Mouse (Mus musculus) heart, postnatal 0 days (tissue): ENCODE results near the gene Fam240a. TPM values are rescaled to one million over a fixed set of nuclear protein-coding genes. Genes with fewer than 3 reads are reported as not detected.
A peak's percentile ranks its signal among the peaks of the same experiment; 100 is the strongest.

ENCODE experiments used
- ATAC-seq: fragments of 200-750 bp; cut with Nextera tagmentation; 2 replicates; pipeline ENCODE4 v1.8.0; 2017; ENCODE audit warnings: low read depth, moderate number of reproducible peaks, moderate library complexity; ENCODE audit not compliant: insufficient read depth
- DNase-seq: peaks from one replicate; pipeline ENCODE4 v3.0.0-alpha.2; 2016; ENCODE audit warnings: low spot score
- H3K27ac ChIP-seq: fragments of 300-500 bp; sonication (generic); 2 replicates; pipeline ENCODE4 v1.5.1; 2014; ENCODE audit warnings: low read depth, mild to moderate bottlenecking
- H3K27me3 ChIP-seq: fragments of 300-500 bp; sonication (generic); 2 replicates; pipeline ENCODE4 v1.6.1; 2014; ENCODE audit warnings: low read length, mixed read lengths; ENCODE audit not compliant: control insufficient read depth, insufficient read depth
- H3K36me3 ChIP-seq: fragments of 300-500 bp; sonication (generic); replicated peaks from 2 replicates; pipeline ENCODE4 v1.6.1; 2014; ENCODE audit warnings: low read length, mixed read lengths; ENCODE audit not compliant: control insufficient read depth, insufficient read depth
- H3K4me1 ChIP-seq: fragments of 300-500 bp; sonication (generic); 2 replicates; pipeline ENCODE4 v1.6.1; 2014; ENCODE audit warnings: antibody characterized with exemption; ENCODE audit not compliant: control insufficient read depth, insufficient read depth
- H3K4me2 ChIP-seq: fragments of 300-500 bp; sonication (generic); 2 replicates; pipeline ENCODE4 v1.6.1; 2014; ENCODE audit warnings: low read depth, mild to moderate bottlenecking, low read length, moderate library complexity
- H3K4me3 ChIP-seq: fragments of 300-500 bp; sonication (generic); 2 replicates; pipeline ENCODE4 v1.5.1; 2014; ENCODE audit warnings: low read depth, low read length
- H3K9ac ChIP-seq: fragments of 300-500 bp; sonication (generic); replicated peaks from 2 replicates; pipeline ENCODE4 v1.6.1; 2014; ENCODE audit warnings: low read depth, low read length, mixed read lengths
- H3K9me3 ChIP-seq: fragments of 300-500 bp; sonication (generic); replicated peaks from 2 replicates; pipeline ENCODE4 v1.6.1; 2016; ENCODE audit warnings: low read length; ENCODE audit not compliant: control insufficient read depth
- CTCF ChIP-seq: IDR thresholded peaks from 2 replicates; pipeline ENCODE4 v1.5.1; 2016; ENCODE audit warnings: antibody characterized with exemption, control low read depth, low read depth
- EP300 ChIP-seq: IDR thresholded peaks from 2 replicates; pipeline ENCODE4 v1.6.1; 2016; ENCODE audit warnings: antibody characterized with exemption, low read depth
- WGBS: fragments of 180-500 bp; shearing (Covaris S2); extraction: QIAGEN DNeasy Blood & Tissue Kit; methylation state at CpG from one replicate; pipeline ENCODE4 v1.1.7; 2014; 5-methylcytosine and 5-hydroxymethylcytosine counted together
- microRNA-seq: library from miRNA; unstranded; fragments of <30 nt; microRNA quantifications from one replicate; pipeline ENCODE4, GENCODE M21; 2016
- polyA plus RNA-seq: library from polyadenylated mRNA; unstranded; fragments of >200 nt; fragmentation: Nextera tagmentation; extraction: Ambion mirVana; gene quantifications from 2 replicates; pipeline ENCODE4 v1.2.1, GENCODE M21; 2015
- total RNA-seq: library from RNA; depleted of rRNA; stranded (reverse); fragments of >200 nt; gene quantifications from 2 replicates; pipeline ENCODE4 v1.2.3, GENCODE M21; 2014; ENCODE audit warnings: low replicate concordance; rRNA removed

Gene Fam240a
- total and polyA plus RNA-seq, 2 experiments from 2014 or later = not detected

GRCm38 (mm10) chr9:110875288-110875695, 41.4 kb downstream of the Fam240a start:
- Histone ChIP-seq H3K4me1 (peaks cover 34% of the 10 kb centered on the region), H3K9me3 (no peaks in the 10 kb centered on the region), H3K4me3 (no peak overlapping the region), H3K27me3 (peaks cover 16% of the 10 kb centered on the region), H3K36me3 (no peaks in the 10 kb centered on the region), H3K9ac (no peak overlapping the region), H3K27ac (no peak overlapping the region), H3K4me2 (no peak overlapping the region)
- DNase-seq = no peak
- ATAC-seq = no peak
- WGBS = 44% methylated on average over 5 of the region's 6 CpGs
- no peak for TF ChIP-seq CTCF
- no peak for TF ChIP-seq EP300

DNA sequence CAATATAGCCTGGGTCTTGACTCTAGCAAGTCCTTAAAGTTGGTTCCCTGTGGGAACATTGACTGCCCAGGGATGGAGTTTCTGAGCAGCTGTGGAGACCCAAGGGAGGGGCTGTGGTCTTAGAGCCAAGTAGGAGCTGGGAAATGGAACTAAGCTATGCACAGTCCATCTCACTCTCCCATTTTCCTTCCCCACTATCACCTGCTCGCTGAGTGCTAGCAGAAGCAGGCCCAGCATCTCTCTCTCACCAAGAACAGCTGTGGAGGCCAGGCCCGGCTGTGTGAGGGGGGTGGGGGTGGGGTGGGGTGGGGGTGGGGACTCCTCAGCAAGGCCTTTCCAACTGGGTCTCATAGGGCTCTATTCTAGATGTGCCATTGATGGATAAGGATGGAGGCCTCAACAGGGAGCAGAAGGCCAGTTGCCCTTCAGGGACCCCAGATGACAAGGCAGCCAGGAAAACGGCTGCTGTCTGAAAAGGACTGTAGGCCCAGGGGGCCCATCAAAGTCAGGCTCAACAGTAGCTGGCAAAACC, 41.9 kb downstream of the Fam240a start:
- ATAC-seq (no peak), DNase-seq (no peak)
- Histone ChIP-seq H3K36me3 (no peaks in the 10 kb centered on the region), H3K27me3 (peaks cover 16% of the 10 kb centered on the region), H3K27ac (no peak overlapping the region), H3K9ac (no peak overlapping the region), H3K4me1 (peaks cover 33% of the 10 kb centered on the region), H3K9me3 (no peaks in the 10 kb centered on the region), H3K4me3 (no peak overlapping the region), H3K4me2 (no peak overlapping the region)
- TF ChIP-seq EP300 = no peak
- no peak for TF ChIP-seq CTCF
- 33% methylated on average over 3 of the region's 3 CpGs for WGBS

DNA sequence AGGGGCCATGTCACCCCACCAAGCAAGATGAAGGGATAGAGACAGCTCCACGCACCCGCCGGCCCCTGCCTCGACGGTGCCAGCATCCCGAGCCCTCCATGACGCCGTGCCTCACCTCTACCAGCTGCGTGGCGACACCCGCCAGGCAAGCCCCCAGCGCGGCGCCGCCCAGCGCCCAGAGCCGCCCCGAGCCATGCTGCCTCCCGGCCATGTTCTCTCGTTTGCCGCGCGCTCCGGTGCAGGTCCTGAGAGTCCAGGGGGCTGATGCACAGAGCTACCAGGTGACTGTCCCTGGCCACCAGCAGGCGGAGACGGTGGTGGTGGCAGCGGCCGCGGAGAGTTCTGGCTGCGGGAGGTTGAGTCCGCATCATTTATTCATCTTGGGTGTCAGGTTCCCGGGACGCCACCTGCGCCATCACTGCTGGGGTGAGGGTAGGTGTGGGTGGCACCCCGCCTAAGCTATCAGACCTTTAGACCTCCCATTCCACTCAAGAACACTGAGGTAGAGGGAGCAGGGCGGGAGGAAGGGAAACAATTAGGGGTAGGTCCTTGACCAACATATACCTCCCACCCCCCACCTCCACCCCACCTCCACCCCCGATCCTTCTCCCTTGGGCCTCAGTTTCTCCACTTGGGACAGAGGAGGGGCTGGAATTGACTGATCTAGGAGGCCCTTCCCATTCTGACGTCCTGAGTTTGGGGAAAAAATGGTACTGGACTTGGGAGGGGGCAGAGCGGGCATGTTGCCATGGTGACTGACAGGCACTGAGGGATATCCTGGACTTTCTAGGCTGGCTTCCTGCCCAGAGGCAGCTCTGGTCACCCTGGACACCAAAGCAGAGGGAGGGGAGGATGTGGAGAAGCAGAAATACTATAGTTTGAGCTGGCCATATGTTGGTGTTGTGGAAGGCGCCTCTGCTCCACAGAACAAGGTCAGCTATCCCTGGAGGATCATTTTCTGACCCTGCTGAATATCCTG, 42.7 kb downstream of the Fam240a start:
- DNase-seq = no peak
- Histone ChIP-seq H3K4me3 (peak overlapping the region; percentile 26), H3K27ac (no peak overlapping the region), H3K4me2 (peak overlapping the region; percentile 58), H3K9me3 (no peaks in the 10 kb centered on the region), H3K27me3 (peaks cover 16% of the 10 kb centered on the region), H3K36me3 (no peaks in the 10 kb centered on the region), H3K9ac (0 out of 2 replicates have a peak overlapping the region, but pooled peaks have one; percentile 16), H3K4me1 (peaks cover 27% of the 10 kb centered on the region)
- TF ChIP-seq EP300 (no peak), CTCF (no peak)
- WGBS = 16% methylated on average over 40 of the region's 40 CpGs
- no peak for ATAC-seq

GRCm38 (mm10) chr9:110871030-110871429, 45.6 kb downstream of the Fam240a start:
- peaks cover 11% of the 10 kb centered on the region; the same call in 1 of the 2 replicates for H3K4me1 ChIP-seq
- ATAC-seq (0 out of 2 replicates have a peak, but pooled peaks have one; percentile 13), DNase-seq (no peak)
- H3K4me2 ChIP-seq = no peak overlapping the region
- H3K27me3 ChIP-seq = peaks cover 16% of the 10 kb centered on the region
- no peak overlapping the region for H3K27ac ChIP-seq
- no peaks in the 10 kb centered on the region for H3K36me3 ChIP-seq
- H3K4me3 ChIP-seq = no peak overlapping the region
- H3K9ac ChIP-seq = no peak overlapping the region
- no peaks in the 10 kb centered on the region for H3K9me3 ChIP-seq
- TF ChIP-seq CTCF (peak; percentile 78), EP300 (no peak)
- 20% methylated on average over 7 of the region's 7 CpGs for WGBS

Small RNA genes lying within 50 kb of the gene (microRNA-seq; reads per million reads assigned to microRNA genes)
- gene Gm24269 = not detected

Other genes with a start within 250 kb of the Fam240a start
- gene Myl3, start 175.0 kb downstream of the Fam240a start, total RNA-seq = 7,206 and 8,752 TPM in 2 replicates
- gene Myl3, start 175.0 kb downstream of the Fam240a start, polyA plus RNA-seq = 7,883 and 7,975 TPM in 2 replicates
- 34.2 and 41.8 TPM in 2 replicates for gene Pth1r, start 169.7 kb downstream of the Fam240a start, total RNA-seq
- 11.4 and 12.0 TPM in 2 replicates for gene Pth1r, start 169.7 kb downstream of the Fam240a start, polyA plus RNA-seq
- not detected in 2 replicates for gene Prss42, start 118.7 kb downstream of the Fam240a start, total RNA-seq
- gene Prss42, start 118.7 kb downstream of the Fam240a start, polyA plus RNA-seq = not detected in 2 replicates
- gene Prss44, start 102.9 kb downstream of the Fam240a start, total RNA-seq = not detected in 2 replicates
- gene Prss44, start 102.9 kb downstream of the Fam240a start, polyA plus RNA-seq = not detected in 2 replicates
- gene Prss43, start 90.2 kb downstream of the Fam240a start, total RNA-seq = not detected in 2 replicates
- gene Prss43, start 90.2 kb downstream of the Fam240a start, polyA plus RNA-seq = 0.04 TPM in 1 of 2 replicates, not detected in the other
- gene Prss45, start 82.3 kb downstream of the Fam240a start, total RNA-seq = not detected in 2 replicates
- 0.15 TPM in 1 of 2 replicates, not detected in the other for gene Prss45, start 82.3 kb downstream of the Fam240a start, polyA plus RNA-seq
- gene Prss46, start 72.4 kb downstream of the Fam240a start, total RNA-seq = not detected in 2 replicates
- not detected in 2 replicates for gene Prss46, start 72.4 kb downstream of the Fam240a start, polyA plus RNA-seq
- not detected in 2 replicates for gene Prss50, start 58.9 kb downstream of the Fam240a start, total RNA-seq
- gene Prss50, start 58.9 kb downstream of the Fam240a start, polyA plus RNA-seq = 0.08 TPM in 1 of 2 replicates, not detected in the other
- 5.5 and 6.0 TPM in 2 replicates for gene Als2cl, start 37.0 kb downstream of the Fam240a start, total RNA-seq
- 1.3 and 2.1 TPM in 2 replicates for gene Als2cl, start 37.0 kb downstream of the Fam240a start, polyA plus RNA-seq
- gene Tmie, start 36.7 kb downstream of the Fam240a start, total RNA-seq = 2.1 TPM in 1 of 2 replicates, not detected in the other
- gene Tmie, start 36.7 kb downstream of the Fam240a start, polyA plus RNA-seq = 0.71 and 0.81 TPM in 2 replicates
- not detected in 2 replicates for gene Tdgf1, start 29.3 kb upstream of the Fam240a start, total RNA-seq
- gene Tdgf1, start 29.3 kb upstream of the Fam240a start, polyA plus RNA-seq = not detected in 2 replicates
- 7.1 and 11.4 TPM in 2 replicates for gene Lrrc2, start 34.7 kb upstream of the Fam240a start, total RNA-seq
- gene Lrrc2, start 34.7 kb upstream of the Fam240a start, polyA plus RNA-seq = 14.6 and 21.0 TPM in 2 replicates
- 0.46 and 1.4 TPM in 2 replicates for gene Rtp3, start 73.7 kb upstream of the Fam240a start, total RNA-seq
- gene Rtp3, start 73.7 kb upstream of the Fam240a start, polyA plus RNA-seq = 0.21 and 0.26 TPM in 2 replicates
- 3.3 and 25.2 TPM in 2 replicates for gene Ltf, start 102.4 kb upstream of the Fam240a start, total RNA-seq
- gene Ltf, start 102.4 kb upstream of the Fam240a start, polyA plus RNA-seq = 0.72 and 1.5 TPM in 2 replicates
- 7.6 and 8.5 TPM in 2 replicates for gene Ccrl2, start 140.7 kb upstream of the Fam240a start, total RNA-seq
- gene Ccrl2, start 140.7 kb upstream of the Fam240a start, polyA plus RNA-seq = 9.9 and 11.6 TPM in 2 replicates
- 82.4 and 86.6 TPM in 2 replicates for gene Lrrfip2, start 200.7 kb upstream of the Fam240a start, total RNA-seq
- gene Lrrfip2, start 200.7 kb upstream of the Fam240a start, polyA plus RNA-seq = 62.6 and 73.9 TPM in 2 replicates